Mouse (Mus musculus): ENCODE results near the gene Tmsb15b1. TPM values are rescaled to one million over a fixed set of nuclear protein-coding genes. Genes with fewer than 3 reads are reported as not detected.

The Tmsb15b1 gene
- polyA plus RNA-seq, 1 experiment from 2014 or later: 29.4 TPM

DNA sequence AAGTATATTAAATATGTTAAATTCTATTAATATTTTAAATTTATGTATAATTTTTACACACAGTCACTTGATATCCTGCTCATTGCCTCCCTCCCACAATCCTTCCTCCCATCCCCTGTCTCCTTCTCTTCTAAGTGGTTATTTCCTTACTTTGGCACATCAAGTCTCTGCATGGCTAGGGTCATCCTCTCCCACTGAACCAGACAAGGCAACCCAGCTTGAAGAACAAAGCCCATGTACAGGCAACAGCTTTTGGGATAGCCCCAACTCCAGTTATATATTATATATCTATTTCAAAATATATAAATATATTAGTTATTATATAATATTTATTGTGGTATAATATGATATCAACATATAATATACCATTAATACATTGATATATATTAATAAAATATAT, 50.8 kb downstream of the Tmsb15b1 start:
- Histone ChIP-seq H3K9me3 (ENCODE audit: control insufficient read depth, low read length) (no peaks in the 10 kb centered on the region; the same call in 1 of the 2 replicates), H3K9ac (replicated peaks; ENCODE audit: low read length) (no peak overlapping the region), H3K4me2 (ENCODE audit: low read length) (no peak overlapping the region), H3K36me3 (ENCODE audit: control insufficient read depth, insufficient read depth, low read length) (no peaks in the 10 kb centered on the region), H3K4me1 (ENCODE audit: control insufficient read depth, insufficient read depth, low read length) (no peaks in the 10 kb centered on the region), H3K27ac (replicated peaks; ENCODE audit: low read depth, low read length) (no peak overlapping the region), H3K27me3 (ENCODE audit: control insufficient read depth, insufficient read depth, low read length) (no peaks in the 10 kb centered on the region), H3K4me3 (replicated peaks; ENCODE audit: low read depth, low read length) (no peak overlapping the region)
- ATAC-seq (ENCODE audit: low FRiP score, low TSS enrichment): no peak
- DNase-seq: peak; percentile 32

Other genes starting within 250 kb of the Tmsb15b1 start
- 500 and 612 TPM in 2 replicates for gene Morf4l2, start 233.2 kb downstream of the Tmsb15b1 start, polyA plus RNA-seq (2014; fragmentation: Nextera tagmentation; extraction: Ambion mirVana)
- 0.15 TPM in 1 of 2 replicates, not detected in the other for gene Glra4, start 196.7 kb downstream of the Tmsb15b1 start, polyA plus RNA-seq (2014; fragmentation: Nextera tagmentation; extraction: Ambion mirVana)
- 7.1 and 8.1 TPM in 2 replicates for gene Plp1, start 154.2 kb downstream of the Tmsb15b1 start, polyA plus RNA-seq (2014; fragmentation: Nextera tagmentation; extraction: Ambion mirVana)
- 18.1 and 22.9 TPM in 2 replicates for gene Rab9b, start 108.1 kb downstream of the Tmsb15b1 start, polyA plus RNA-seq (2014; fragmentation: Nextera tagmentation; extraction: Ambion mirVana)
- gene H2bfm, start 49.5 kb downstream of the Tmsb15b1 start, polyA plus RNA-seq (2014; fragmentation: Nextera tagmentation; extraction: Ambion mirVana): not detected in 2 replicates
- gene Tmsb15b2, start 1.4 kb downstream of the Tmsb15b1 start, polyA plus RNA-seq (2014; fragmentation: Nextera tagmentation; extraction: Ambion mirVana): 101 and 105 TPM in 2 replicates
- gene Tmsb15l, start within 50 bp of the Tmsb15b1 start, polyA plus RNA-seq (2014; fragmentation: Nextera tagmentation; extraction: Ambion mirVana): 9.1 and 10.4 TPM in 2 replicates
- 304 and 316 TPM in 2 replicates for gene Zcchc18, start 16.3 kb upstream of the Tmsb15b1 start, polyA plus RNA-seq (2014; fragmentation: Nextera tagmentation; extraction: Ambion mirVana)
- gene Slc25a53, start 61.4 kb upstream of the Tmsb15b1 start, polyA plus RNA-seq (2014; fragmentation: Nextera tagmentation; extraction: Ambion mirVana): 16.2 and 16.5 TPM in 2 replicates
- 11.4 and 11.7 TPM in 2 replicates for gene Fam199x, start 72.7 kb upstream of the Tmsb15b1 start, polyA plus RNA-seq (2014; fragmentation: Nextera tagmentation; extraction: Ambion mirVana)
- gene Esx1, start 145.2 kb upstream of the Tmsb15b1 start, polyA plus RNA-seq (2014; fragmentation: Nextera tagmentation; extraction: Ambion mirVana): not detected in 2 replicates